Mouse (Mus musculus): ENCODE results near the gene Lmntd2. TPM values are rescaled to one million over a fixed set of nuclear protein-coding genes. Genes with fewer than 3 reads are reported as not detected.
"Not testable (repeated sequence)": the region's sequence is repeated elsewhere in the genome, so short reads cannot be mapped to it uniquely, and the experiment has no call there.

The Lmntd2 gene
- polyA plus RNA-seq (2015; fragmentation: Nextera tagmentation; extraction: Ambion mirVana): 0.49 TPM in 2 replicates

DNA sequence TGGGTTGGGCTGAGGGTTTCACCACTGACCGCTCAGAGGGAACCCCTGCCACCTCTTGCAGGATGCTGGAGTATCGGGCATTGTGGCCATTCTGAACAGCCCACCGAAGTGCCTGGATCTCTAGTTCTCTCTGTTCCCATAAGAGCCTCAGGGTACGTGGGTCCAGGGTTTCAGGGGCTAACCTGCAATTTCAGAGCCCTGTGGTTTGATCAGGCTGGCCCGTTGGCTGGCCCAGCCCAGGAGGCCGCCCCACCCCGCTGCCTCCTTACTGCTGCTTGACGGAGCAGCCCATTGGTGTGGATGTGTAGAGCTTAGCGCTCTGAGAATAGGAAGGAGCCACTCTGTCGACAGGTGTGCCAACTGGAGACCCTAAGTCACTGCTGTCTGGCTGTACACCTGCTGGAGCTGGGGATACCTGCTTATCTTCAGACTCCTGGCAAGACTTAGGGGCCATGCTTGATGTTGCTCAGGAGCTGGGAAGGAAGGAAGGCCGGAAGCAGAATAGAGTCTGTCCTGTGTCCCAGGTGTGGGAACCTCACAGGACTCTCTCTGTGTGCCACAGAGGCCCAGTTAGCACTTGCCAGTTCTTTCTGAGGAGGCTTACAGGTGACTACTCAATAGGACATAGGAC, at the start of gene Lmntd2:
TSS of gene Lmntd2 (minus strand) at position 476 of the 631 bp plus-strand sequence.
- 91% methylated on average over 11 of the region's 11 CpGs for WGBS (ENCODE audit: insufficient replicate concordance)
- peak within 1 kb of the TSS; percentile 93 for H3K27ac ChIP-seq (ENCODE audit: low read depth)

GRCm38 (mm10) chr7:141263640-141264039, 49.8 kb upstream of the Lmntd2 start:
- H3K27ac ChIP-seq (ENCODE audit: low read depth): no peak overlapping the region
- peaks cover 25% of the 10 kb centered on the region for H3K4me1 ChIP-seq (ENCODE audit: insufficient read depth)
- ATAC-seq: no peak
- no peak for DNase-seq
- H3K27me3 ChIP-seq (ENCODE audit: insufficient read depth, low read length): no peaks in the 10 kb centered on the region
- WGBS (ENCODE audit: insufficient replicate concordance): 87% methylated on average over 13 of the region's 13 CpGs
- no peak overlapping the region for H3K9ac ChIP-seq (replicated peaks)
- no peaks in the 10 kb centered on the region for H3K9me3 ChIP-seq (ENCODE audit: low read length)
- TF ChIP-seq CTCF (IDR thresholded peaks at IDR 0.05; ENCODE audit: low read depth) (no peak), EP300 (IDR thresholded peaks at IDR 0.05; ENCODE audit: low read depth) (no peak)
- H3K36me3 ChIP-seq (replicated peaks; ENCODE audit: insufficient read depth, low read length): peaks cover 61% of the 10 kb centered on the region
- H3K4me2 ChIP-seq (ENCODE audit: low read depth, low read length): peak overlapping the region; percentile 95; the same call in 1 of the 2 replicates
- no peak overlapping the region for H3K4me3 ChIP-seq (ENCODE audit: low read depth, low read length)

More for the DNA sequence above, at the start of gene Lmntd2:
- H3K4me3 ChIP-seq (ENCODE audit: low read depth, low read length): peak within 1 kb of the TSS; percentile 70; the same call in 1 of the 2 replicates
- no peak within 1 kb of the TSS; the same call in 1 of the 2 replicates for H3K9ac ChIP-seq (replicated peaks)
- no peaks in the 10 kb centered on the region for H3K27me3 ChIP-seq (ENCODE audit: insufficient read depth, low read length)
- H3K9me3 ChIP-seq (ENCODE audit: low read length): no peaks in the 10 kb centered on the region
- H3K4me2 ChIP-seq (ENCODE audit: low read depth, low read length): peak within 1 kb of the TSS; percentile 99
- no peak for DNase-seq
- peaks cover 50% of the 10 kb centered on the region for H3K4me1 ChIP-seq (ENCODE audit: insufficient read depth)
- TF ChIP-seq CTCF (IDR thresholded peaks at IDR 0.05; ENCODE audit: low read depth) (no peak), EP300 (IDR thresholded peaks at IDR 0.05; ENCODE audit: low read depth) (no peak)
- peaks cover 2% of the 10 kb centered on the region; the same call in 1 of the 2 replicates for H3K36me3 ChIP-seq (replicated peaks; ENCODE audit: insufficient read depth, low read length)
- ATAC-seq: no peak

- no peak overlapping the region for H3K4me3 ChIP-seq (ENCODE audit: low read depth, low read length)
- no peak overlapping the region for H3K27ac ChIP-seq (ENCODE audit: low read depth)
- no peak overlapping the region for H3K9ac ChIP-seq (replicated peaks)
- ATAC-seq (no peak), DNase-seq (no peak)
- peaks cover 82% of the 10 kb centered on the region for H3K36me3 ChIP-seq (replicated peaks; ENCODE audit: insufficient read depth, low read length)
- TF ChIP-seq EP300 (IDR thresholded peaks at IDR 0.05; ENCODE audit: low read depth) (no peak), CTCF (IDR thresholded peaks at IDR 0.05; ENCODE audit: low read depth) (no peak)
- no peak overlapping the region for H3K4me2 ChIP-seq (ENCODE audit: low read depth, low read length)
- H3K27me3 ChIP-seq (ENCODE audit: insufficient read depth, low read length): no peaks in the 10 kb centered on the region
- WGBS (ENCODE audit: insufficient replicate concordance): 87% methylated on average over 3 of the region's 3 CpGs
- peaks cover 19% of the 10 kb centered on the region for H3K4me1 ChIP-seq (ENCODE audit: insufficient read depth)
- H3K9me3 ChIP-seq (ENCODE audit: low read length): no peaks in the 10 kb centered on the region
Observed at GRCm38 (mm10) chr7:141261480-141261879, 47.6 kb upstream of the Lmntd2 start.

GRCm38 (mm10) chr7:141256159-141256558, 42.3 kb upstream of the Lmntd2 start:
- Histone ChIP-seq H3K27ac (ENCODE audit: low read depth) (no peak overlapping the region), H3K4me1 (ENCODE audit: insufficient read depth) (no peaks in the 10 kb centered on the region), H3K27me3 (ENCODE audit: insufficient read depth, low read length) (no peaks in the 10 kb centered on the region), H3K4me3 (ENCODE audit: low read depth, low read length) (no peak overlapping the region), H3K9me3 (ENCODE audit: low read length) (no peaks in the 10 kb centered on the region), H3K9ac (replicated peaks) (no peak overlapping the region), H3K4me2 (ENCODE audit: low read depth, low read length) (no peak overlapping the region), H3K36me3 (replicated peaks; ENCODE audit: insufficient read depth, low read length) (peaks cover 76% of the 10 kb centered on the region)
- WGBS (ENCODE audit: insufficient replicate concordance): 83% methylated on average over 10 of the region's 10 CpGs
- DNase-seq (no peak), ATAC-seq (no peak)
- no peak for TF ChIP-seq EP300 (IDR thresholded peaks at IDR 0.05; ENCODE audit: low read depth)
- no peak for TF ChIP-seq CTCF (IDR thresholded peaks at IDR 0.05; ENCODE audit: low read depth)

- not testable (repeated sequence) for H3K4me1 ChIP-seq (ENCODE audit: insufficient read depth); DNase-seq; H3K27ac ChIP-seq (ENCODE audit: low read depth); H3K4me3 ChIP-seq (ENCODE audit: low read depth, low read length); H3K4me2 ChIP-seq (ENCODE audit: low read depth, low read length); H3K9ac ChIP-seq (replicated peaks); H3K9me3 ChIP-seq (ENCODE audit: low read length); H3K27me3 ChIP-seq (ENCODE audit: insufficient read depth, low read length); ATAC-seq
- peaks cover 64% of the 10 kb centered on the region for H3K36me3 ChIP-seq (replicated peaks; ENCODE audit: insufficient read depth, low read length)
- 84% methylated on average over 4 of the region's 4 CpGs for WGBS (ENCODE audit: insufficient replicate concordance)
Observed at GRCm38 (mm10) chr7:141250486-141250885, 36.6 kb upstream of the Lmntd2 start.

DNA sequence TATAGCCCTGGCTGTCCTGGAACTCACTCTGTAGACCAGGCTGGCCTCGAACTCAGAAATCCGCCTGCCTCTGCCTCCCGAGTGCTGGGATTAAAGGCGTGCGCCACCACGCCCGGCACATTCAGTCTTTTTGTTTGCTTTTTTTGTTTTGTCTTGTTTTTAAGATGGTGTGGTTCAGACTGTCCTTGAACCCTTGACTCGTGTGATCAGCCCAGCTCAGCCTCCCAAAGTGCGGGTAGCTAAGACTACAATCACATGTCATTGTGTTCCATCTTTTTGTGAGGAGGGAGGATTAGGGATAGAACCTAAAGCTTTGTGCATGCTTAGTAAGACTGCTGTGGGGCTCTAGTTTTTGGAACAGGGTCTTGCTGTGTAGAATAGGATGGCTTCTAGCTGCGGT, 17.7 kb upstream of the Lmntd2 start:
- TF ChIP-seq EP300 (IDR thresholded peaks at IDR 0.05; ENCODE audit: low read depth) (no peak), CTCF (IDR thresholded peaks at IDR 0.05; ENCODE audit: low read depth) (no peak)
- Histone ChIP-seq H3K4me1 (ENCODE audit: insufficient read depth) (peaks cover 20% of the 10 kb centered on the region), H3K4me2 (ENCODE audit: low read depth, low read length) (no peak overlapping the region), H3K36me3 (replicated peaks; ENCODE audit: insufficient read depth, low read length) (peaks cover 50% of the 10 kb centered on the region), H3K9me3 (ENCODE audit: low read length) (no peaks in the 10 kb centered on the region), H3K27me3 (ENCODE audit: insufficient read depth, low read length) (no peaks in the 10 kb centered on the region), H3K4me3 (ENCODE audit: low read depth, low read length) (no peak overlapping the region), H3K27ac (ENCODE audit: low read depth) (no peak overlapping the region), H3K9ac (replicated peaks) (no peak overlapping the region)
- DNase-seq (no peak), ATAC-seq (no peak)
- WGBS (ENCODE audit: insufficient replicate concordance): 81% methylated on average over 9 of the region's 10 CpGs

Measured in liver, postnatal 0 days (tissue).